Mouse (Mus musculus): ENCODE results near the gene Acot9. TPM values are rescaled to one million over a fixed set of nuclear protein-coding genes. Genes with fewer than 3 reads are reported as not detected.

The Acot9 gene
- polyA plus RNA-seq, 1 experiment from 2014 or later, result 44.9 TPM

- Histone ChIP-seq H3K36me3 (ENCODE audit: control insufficient read depth, insufficient read depth, low read length) (no peaks in the 10 kb centered on the region), H3K27me3 (ENCODE audit: control insufficient read depth, insufficient read depth, low read length) (no peaks in the 10 kb centered on the region), H3K9me3 (ENCODE audit: control insufficient read depth, low read length) (no peaks in the 10 kb centered on the region), H3K27ac (replicated peaks in 1 of 2; ENCODE audit: control insufficient read depth in 1 of 2, insufficient read depth in 1 of 2, low read depth in 2 of 2, low read length in 2 of 2) (no peak overlapping the region), H3K4me3 (ENCODE audit: control insufficient read depth in 1 of 2, insufficient read depth in 1 of 2, low read depth in 1 of 2, low read length in 2 of 2) (no peak overlapping the region), H3K4me2 (ENCODE audit: low read length) (no peak overlapping the region), H3K4me1 (ENCODE audit: control insufficient read depth in 2 of 2, insufficient read depth in 2 of 2, low read length in 2 of 2) (no peaks in the 10 kb centered on the region), H3K9ac (ENCODE audit: low read length) (no peak overlapping the region)
- ATAC-seq (ENCODE audit: insufficient number of reproducible peaks, insufficient read depth, low FRiP score, low read depth), result no peak
- WGBS, result 80% methylated on average over 2 of the region's 2 CpGs
Observed at GRCm38 (mm10) chrX:155346249-155346648, 84.0 kb downstream of the Acot9 start.

Other genes starting within 250 kb of the Acot9 start
- not detected in 2 replicates for gene Magea5, start 199.3 kb upstream of the Acot9 start, polyA plus RNA-seq (2014; fragmentation: Nextera tagmentation; extraction: Ambion mirVana)
- not detected in 2 replicates for gene Magea1, start 172.7 kb upstream of the Acot9 start, polyA plus RNA-seq (2014; fragmentation: Nextera tagmentation; extraction: Ambion mirVana)
- not detected in 2 replicates for gene Magea2, start 168.8 kb upstream of the Acot9 start, polyA plus RNA-seq (2014; fragmentation: Nextera tagmentation; extraction: Ambion mirVana)
- not detected in 2 replicates for gene Cldn34b2, start 134.0 kb upstream of the Acot9 start, polyA plus RNA-seq (2014; fragmentation: Nextera tagmentation; extraction: Ambion mirVana)
- gene Sat1, start 46.0 kb upstream of the Acot9 start, polyA plus RNA-seq (2014; fragmentation: Nextera tagmentation; extraction: Ambion mirVana), result 132 and 137 TPM in 2 replicates
- 298 and 307 TPM in 2 replicates for gene Prdx4, start 78.3 kb downstream of the Acot9 start, polyA plus RNA-seq (2014; fragmentation: Nextera tagmentation; extraction: Ambion mirVana)